Mouse (Mus musculus): ENCODE measurements around the gene Dmd. TPM values are rescaled to one million over a fixed set of nuclear protein-coding genes. Genes with fewer than 3 reads are reported as not detected.
"Not testable (repeated sequence)": the region's sequence is repeated elsewhere in the genome, so short reads cannot be mapped to it uniquely, and the experiment has no call there.

The Dmd gene
- polyA plus RNA-seq, 1 experiment from 2014 or later = 30.9 TPM

GRCm38 (mm10) chrX:83674998-83675397, 726.3 kb downstream of the Dmd start:
- Histone ChIP-seq H3K36me3 (ENCODE audit: control insufficient read depth, insufficient read depth, low read length) (no peaks in the 10 kb centered on the region), H3K4me2 (ENCODE audit: low read length) (no peak overlapping the region), H3K9me3 (ENCODE audit: control insufficient read depth, low read length) (no peaks in the 10 kb centered on the region), H3K4me3 (ENCODE audit: low read depth, low read length) (no peak overlapping the region), H3K4me1 (replicated peaks; ENCODE audit: control insufficient read depth, insufficient read depth, low read length) (no peaks in the 10 kb centered on the region), H3K9ac (ENCODE audit: low read length) (no peak overlapping the region), H3K27me3 (replicated peaks; ENCODE audit: control insufficient read depth, insufficient read depth, low read length) (no peaks in the 10 kb centered on the region), H3K27ac (ENCODE audit: low read depth) (no peak overlapping the region)
- DNase-seq (ENCODE audit: low spot score) (no peak), ATAC-seq (replicated peaks; ENCODE audit: low FRiP score, low TSS enrichment, low read depth) (no peak)
- WGBS = 43% methylated on average over 1 of the region's 1 CpGs

GRCm38 (mm10) chrX:83686547-83686946, 737.9 kb downstream of the Dmd start:
- Histone ChIP-seq H3K27ac (ENCODE audit: low read depth) (no peak overlapping the region), H3K4me2 (ENCODE audit: low read length) (no peak overlapping the region), H3K4me1 (replicated peaks; ENCODE audit: control insufficient read depth, insufficient read depth, low read length) (no peaks in the 10 kb centered on the region), H3K36me3 (ENCODE audit: control insufficient read depth, insufficient read depth, low read length) (no peaks in the 10 kb centered on the region), H3K4me3 (ENCODE audit: low read depth, low read length) (no peak overlapping the region), H3K9me3 (ENCODE audit: control insufficient read depth, low read length) (no peaks in the 10 kb centered on the region), H3K27me3 (replicated peaks; ENCODE audit: control insufficient read depth, insufficient read depth, low read length) (no peaks in the 10 kb centered on the region), H3K9ac (ENCODE audit: low read length) (no peak overlapping the region)
- DNase-seq (ENCODE audit: low spot score) (no peak), ATAC-seq (replicated peaks; ENCODE audit: low FRiP score, low TSS enrichment, low read depth) (no peak)

GRCm38 (mm10) chrX:83740533-83740932, 791.9 kb downstream of the Dmd start:
- no peak overlapping the region for H3K4me3 ChIP-seq (ENCODE audit: low read depth, low read length)
- no peaks in the 10 kb centered on the region for H3K4me1 ChIP-seq (replicated peaks; ENCODE audit: control insufficient read depth, insufficient read depth, low read length)
- H3K27me3 ChIP-seq (replicated peaks; ENCODE audit: control insufficient read depth, insufficient read depth, low read length) = no peaks in the 10 kb centered on the region
- no peaks in the 10 kb centered on the region for H3K36me3 ChIP-seq (ENCODE audit: control insufficient read depth, insufficient read depth, low read length)
- H3K4me2 ChIP-seq (ENCODE audit: low read length) = no peak overlapping the region
- DNase-seq (ENCODE audit: low spot score) = no peak
- H3K9ac ChIP-seq (ENCODE audit: low read length) = no peak overlapping the region
- WGBS = 4% methylated on average over 1 of the region's 1 CpGs
- no peaks in the 10 kb centered on the region for H3K9me3 ChIP-seq (ENCODE audit: control insufficient read depth, low read length)
- H3K27ac ChIP-seq (ENCODE audit: low read depth) = no peak overlapping the region
- ATAC-seq (replicated peaks; ENCODE audit: low FRiP score, low TSS enrichment, low read depth) = no peak

- Histone ChIP-seq H3K9me3 (ENCODE audit: control insufficient read depth, low read length) (no peaks in the 10 kb centered on the region), H3K36me3 (ENCODE audit: control insufficient read depth, insufficient read depth, low read length) (no peaks in the 10 kb centered on the region), H3K9ac (ENCODE audit: low read length) (no peak overlapping the region), H3K4me1 (replicated peaks; ENCODE audit: control insufficient read depth, insufficient read depth, low read length) (no peaks in the 10 kb centered on the region), H3K4me2 (ENCODE audit: low read length) (no peak overlapping the region), H3K27me3 (replicated peaks; ENCODE audit: control insufficient read depth, insufficient read depth, low read length) (no peaks in the 10 kb centered on the region), H3K4me3 (ENCODE audit: low read depth, low read length) (no peak overlapping the region), H3K27ac (ENCODE audit: low read depth) (no peak overlapping the region)
- ATAC-seq (replicated peaks; ENCODE audit: low FRiP score, low TSS enrichment, low read depth) = no peak
- WGBS = 51% methylated on average over 4 of the region's 4 CpGs
- no peak for DNase-seq (ENCODE audit: low spot score)
These were observed 797.8 kb downstream of the Dmd start for GRCm38 (mm10) chrX:83746301-83747008.

- Histone ChIP-seq H3K27ac (ENCODE audit: low read depth) (no peak overlapping the region), H3K9ac (ENCODE audit: low read length) (no peak overlapping the region), H3K4me3 (ENCODE audit: low read depth, low read length) (no peak overlapping the region), H3K4me2 (ENCODE audit: low read length) (no peak overlapping the region), H3K4me1 (replicated peaks; ENCODE audit: control insufficient read depth, insufficient read depth, low read length) (no peaks in the 10 kb centered on the region), H3K36me3 (ENCODE audit: control insufficient read depth, insufficient read depth, low read length) (no peaks in the 10 kb centered on the region), H3K27me3 (replicated peaks; ENCODE audit: control insufficient read depth, insufficient read depth, low read length) (no peaks in the 10 kb centered on the region), H3K9me3 (ENCODE audit: control insufficient read depth, low read length) (no peaks in the 10 kb centered on the region)
- ATAC-seq (replicated peaks; ENCODE audit: low FRiP score, low TSS enrichment, low read depth) = no peak
- no peak for DNase-seq (ENCODE audit: low spot score)
These were observed 838.7 kb downstream of the Dmd start for GRCm38 (mm10) chrX:83787406-83787805.

GRCm38 (mm10) chrX:83867469-83867868, 918.8 kb downstream of the Dmd start:
- H3K27ac ChIP-seq (ENCODE audit: low read depth); ATAC-seq (replicated peaks; ENCODE audit: low FRiP score, low TSS enrichment, low read depth); H3K4me2 ChIP-seq (ENCODE audit: low read length); H3K4me3 ChIP-seq (ENCODE audit: low read depth, low read length); H3K4me1 ChIP-seq (replicated peaks; ENCODE audit: control insufficient read depth, insufficient read depth, low read length); H3K27me3 ChIP-seq (replicated peaks; ENCODE audit: control insufficient read depth, insufficient read depth, low read length); H3K9me3 ChIP-seq (ENCODE audit: control insufficient read depth, low read length); H3K9ac ChIP-seq (ENCODE audit: low read length); H3K36me3 ChIP-seq (ENCODE audit: control insufficient read depth, insufficient read depth, low read length): not testable (repeated sequence)
- 50% methylated on average over 9 of the region's 9 CpGs for WGBS
- peak; percentile 52 for DNase-seq (ENCODE audit: low spot score)

- not testable (repeated sequence) for DNase-seq (ENCODE audit: low spot score); ATAC-seq (replicated peaks; ENCODE audit: low FRiP score, low TSS enrichment, low read depth); H3K4me1 ChIP-seq (replicated peaks; ENCODE audit: control insufficient read depth, insufficient read depth, low read length); H3K4me3 ChIP-seq (ENCODE audit: low read depth, low read length); H3K36me3 ChIP-seq (ENCODE audit: control insufficient read depth, insufficient read depth, low read length); H3K9ac ChIP-seq (ENCODE audit: low read length); H3K4me2 ChIP-seq (ENCODE audit: low read length); H3K27ac ChIP-seq (ENCODE audit: low read depth); H3K27me3 ChIP-seq (replicated peaks; ENCODE audit: control insufficient read depth, insufficient read depth, low read length); H3K9me3 ChIP-seq (ENCODE audit: control insufficient read depth, low read length)
- 80% methylated on average over 11 of the region's 11 CpGs for WGBS
These were observed 926.7 kb downstream of the Dmd start for GRCm38 (mm10) chrX:83875389-83875788.

GRCm38 (mm10) chrX:83975895-83976294, 1027.2 kb downstream of the Dmd start:
- DNase-seq (ENCODE audit: low spot score) = no peak
- 55% methylated on average over 1 of the region's 1 CpGs for WGBS
- no peak overlapping the region for H3K9ac ChIP-seq (ENCODE audit: low read length)
- H3K4me1 ChIP-seq (replicated peaks; ENCODE audit: control insufficient read depth, insufficient read depth, low read length) = no peaks in the 10 kb centered on the region
- H3K4me2 ChIP-seq (ENCODE audit: low read length) = no peak overlapping the region
- no peak overlapping the region for H3K27ac ChIP-seq (ENCODE audit: low read depth)
- no peaks in the 10 kb centered on the region for H3K36me3 ChIP-seq (ENCODE audit: control insufficient read depth, insufficient read depth, low read length)
- no peak overlapping the region for H3K4me3 ChIP-seq (ENCODE audit: low read depth, low read length)
- no peak for ATAC-seq (replicated peaks; ENCODE audit: low FRiP score, low TSS enrichment, low read depth)
- no peaks in the 10 kb centered on the region for H3K9me3 ChIP-seq (ENCODE audit: control insufficient read depth, low read length)
- no peaks in the 10 kb centered on the region for H3K27me3 ChIP-seq (replicated peaks; ENCODE audit: control insufficient read depth, insufficient read depth, low read length)

GRCm38 (mm10) chrX:84001294-84001693, 1052.6 kb downstream of the Dmd start:
- Histone ChIP-seq H3K4me2 (ENCODE audit: low read length) (no peak overlapping the region), H3K36me3 (ENCODE audit: control insufficient read depth, insufficient read depth, low read length) (no peaks in the 10 kb centered on the region), H3K27ac (ENCODE audit: low read depth) (no peak overlapping the region), H3K4me1 (replicated peaks; ENCODE audit: control insufficient read depth, insufficient read depth, low read length) (no peaks in the 10 kb centered on the region), H3K9ac (ENCODE audit: low read length) (no peak overlapping the region), H3K9me3 (ENCODE audit: control insufficient read depth, low read length) (no peaks in the 10 kb centered on the region), H3K4me3 (ENCODE audit: low read depth, low read length) (no peak overlapping the region), H3K27me3 (replicated peaks; ENCODE audit: control insufficient read depth, insufficient read depth, low read length) (no peaks in the 10 kb centered on the region)
- ATAC-seq (replicated peaks; ENCODE audit: low FRiP score, low TSS enrichment, low read depth) (no peak), DNase-seq (ENCODE audit: low spot score) (peak; percentile 69)
- 39% methylated on average over 7 of the region's 7 CpGs for WGBS

Measured in intestine, embryonic 14.5 days (tissue).